Mouse (Mus musculus): Measurements from ENCODE around the gene Lhx8. TPM values are rescaled to one million over a fixed set of nuclear protein-coding genes. Genes with fewer than 3 reads are reported as not detected.

Lhx8 gene
- polyA plus RNA-seq, 1 experiment from 2014 or later = not detected

DNA sequence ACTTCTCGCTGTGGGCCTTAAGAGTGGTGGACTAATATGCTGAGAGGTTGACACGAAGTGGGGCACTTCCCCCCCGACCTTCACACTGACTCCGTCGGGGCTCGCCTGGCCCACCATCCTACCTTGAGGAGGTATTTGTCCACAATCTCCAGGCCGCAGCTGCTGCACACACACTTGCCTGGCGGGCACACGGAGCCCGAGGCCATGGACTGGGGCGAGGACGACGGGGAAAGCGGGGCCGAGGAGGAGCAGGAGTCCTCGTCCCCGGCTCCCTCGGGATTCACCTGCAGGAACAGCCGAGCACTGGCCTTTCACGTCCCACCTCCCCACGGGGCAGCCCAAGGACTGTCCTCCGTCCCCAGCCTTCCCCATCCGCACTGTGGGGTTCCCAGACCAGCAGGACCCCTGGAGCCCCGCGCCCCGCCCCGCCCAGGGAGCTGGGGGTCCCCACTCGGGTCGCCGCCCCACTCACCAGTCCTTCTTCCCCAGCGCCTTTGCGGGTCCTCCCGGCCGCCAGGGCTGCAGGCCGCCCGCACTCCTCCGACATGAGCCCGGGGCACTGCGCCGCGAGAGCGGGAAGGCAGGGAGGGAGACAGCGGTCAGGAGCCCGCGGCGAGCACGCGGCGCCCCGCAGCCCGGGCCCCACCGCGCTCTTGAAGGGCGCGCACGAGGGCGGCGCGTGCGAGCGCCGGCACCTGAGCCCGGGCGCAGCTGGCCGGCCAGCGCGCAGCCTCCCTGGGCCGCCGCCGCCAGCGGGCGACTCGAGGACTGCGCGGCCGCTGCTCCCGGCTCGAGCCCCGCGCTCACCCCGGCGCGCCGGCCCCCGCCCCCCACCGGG is 2.4 kb downstream of the Lhx8 start:
- H3K27ac ChIP-seq = no peak overlapping the region
- no peaks in the 10 kb centered on the region for H3K9me3 ChIP-seq (replicated peaks; ENCODE audit: low read length)
- no peak for TF ChIP-seq CTCF (IDR thresholded peaks at IDR 0.05; ENCODE audit: low read depth)
- peak; percentile 72 for ATAC-seq (replicated peaks; ENCODE audit: low FRiP score, low read depth)
- no peak overlapping the region for H3K9ac ChIP-seq (ENCODE audit: low read depth, low read length)
- no peak for DNase-seq (ENCODE audit: low spot score)
- WGBS = under 1% methylated on average over 73 of the region's 86 CpGs
- H3K4me1 ChIP-seq (replicated peaks; ENCODE audit: insufficient read depth, low read length) = peaks cover 13% of the 10 kb centered on the region; the same call in 1 of the 2 replicates
- H3K36me3 ChIP-seq (ENCODE audit: insufficient read depth, low read length) = no peaks in the 10 kb centered on the region
- H3K27me3 ChIP-seq (ENCODE audit: insufficient read depth, low read length) = peaks cover 82% of the 10 kb centered on the region
- peak overlapping the region; percentile 56 for H3K4me2 ChIP-seq (ENCODE audit: low read length)
- H3K4me3 ChIP-seq (replicated peaks; ENCODE audit: low read depth, low read length) = peak overlapping the region; percentile 29

DNA sequence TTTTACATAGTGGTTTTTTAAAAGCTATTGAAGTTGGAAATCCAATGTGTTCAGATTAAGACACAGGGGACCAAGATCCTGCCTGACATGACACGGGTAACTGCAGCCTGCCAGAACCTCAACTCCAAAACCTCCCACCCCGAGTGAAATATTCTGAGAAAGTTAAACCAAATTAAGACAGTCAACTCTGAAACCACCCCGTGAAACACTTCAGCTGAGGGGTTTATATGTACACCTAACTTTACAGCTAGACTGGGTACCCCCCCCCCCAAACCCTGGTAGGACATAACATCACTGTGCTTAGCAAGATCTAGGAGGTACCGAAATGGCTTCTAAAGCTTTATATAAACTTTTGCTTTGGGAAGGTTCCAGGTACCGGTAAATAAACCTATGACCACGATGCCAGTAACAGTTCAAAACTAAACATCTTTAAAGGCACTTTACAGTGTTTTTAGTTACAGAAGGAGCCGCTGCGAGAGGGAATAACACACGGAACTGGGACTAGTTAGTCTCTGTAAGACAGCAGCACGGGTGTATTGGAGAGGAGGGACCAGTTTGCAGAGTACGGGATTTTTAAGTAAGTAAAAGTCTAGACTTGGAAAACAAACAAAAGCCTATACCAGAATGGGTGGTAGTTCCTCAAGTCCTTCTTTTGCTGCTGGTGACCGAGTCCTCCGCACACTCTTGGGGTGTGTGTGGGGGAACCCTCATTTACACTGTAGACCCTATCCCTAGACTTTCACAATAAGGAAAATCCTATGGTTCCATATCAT is 3.2 kb downstream of the Lhx8 start:
- peaks cover 82% of the 10 kb centered on the region for H3K27me3 ChIP-seq (ENCODE audit: insufficient read depth, low read length)
- TF ChIP-seq CTCF (IDR thresholded peaks at IDR 0.05; ENCODE audit: low read depth) = no peak
- WGBS = 3% methylated on average over 13 of the region's 13 CpGs
- ATAC-seq (replicated peaks; ENCODE audit: low FRiP score, low read depth) = no peak
- no peak overlapping the region for H3K9ac ChIP-seq (ENCODE audit: low read depth, low read length)
- no peak for DNase-seq (ENCODE audit: low spot score)
- H3K27ac ChIP-seq = no peak overlapping the region
- H3K4me2 ChIP-seq (ENCODE audit: low read length) = no peak overlapping the region
- no peaks in the 10 kb centered on the region for H3K36me3 ChIP-seq (ENCODE audit: insufficient read depth, low read length)
- H3K4me1 ChIP-seq (replicated peaks; ENCODE audit: insufficient read depth, low read length) = peaks cover 13% of the 10 kb centered on the region; the same call in 1 of the 2 replicates
- H3K4me3 ChIP-seq (replicated peaks; ENCODE audit: low read depth, low read length) = no peak overlapping the region
- no peaks in the 10 kb centered on the region for H3K9me3 ChIP-seq (replicated peaks; ENCODE audit: low read length)

DNA sequence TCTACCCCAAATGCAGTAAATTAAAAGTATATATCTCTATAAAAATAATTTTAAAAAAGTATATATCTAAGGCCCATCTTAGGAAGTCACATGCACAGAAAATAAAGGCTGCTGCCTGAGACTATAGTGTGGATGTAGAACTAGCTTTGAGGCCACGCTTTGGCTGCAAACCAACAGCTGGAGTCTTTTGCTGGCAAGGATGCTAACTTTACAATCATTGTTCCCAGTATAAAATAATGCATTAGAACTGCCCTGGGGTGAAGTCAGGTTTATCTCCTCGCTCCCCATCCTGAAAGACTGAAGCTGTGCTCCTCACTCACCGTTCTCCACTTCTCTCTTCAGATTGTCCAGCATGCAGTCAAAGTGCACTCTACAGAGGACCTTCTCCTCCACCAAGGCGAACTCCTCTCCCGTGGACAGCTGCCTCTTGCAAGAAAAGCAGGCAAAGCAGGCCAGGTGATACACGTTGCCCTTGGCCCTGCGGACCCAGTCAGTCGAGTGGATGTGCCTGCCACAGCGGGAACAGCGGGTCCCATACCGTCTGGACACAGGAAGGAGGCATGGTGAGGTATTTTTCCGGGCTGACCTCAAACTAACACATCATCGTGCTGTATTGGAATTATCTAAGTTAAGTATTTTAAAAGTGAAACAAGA is 8.4 kb downstream of the Lhx8 start:
- WGBS = 67% methylated on average over 13 of the region's 13 CpGs
- Histone ChIP-seq H3K4me2 (ENCODE audit: low read length) (no peak overlapping the region), H3K9ac (ENCODE audit: low read depth, low read length) (no peak overlapping the region), H3K4me1 (replicated peaks; ENCODE audit: insufficient read depth, low read length) (no peaks in the 10 kb centered on the region), H3K27ac (no peak overlapping the region), H3K36me3 (ENCODE audit: insufficient read depth, low read length) (no peaks in the 10 kb centered on the region), H3K4me3 (replicated peaks; ENCODE audit: low read depth, low read length) (no peak overlapping the region), H3K27me3 (ENCODE audit: insufficient read depth, low read length) (peaks cover 47% of the 10 kb centered on the region), H3K9me3 (replicated peaks; ENCODE audit: low read length) (no peaks in the 10 kb centered on the region)
- TF ChIP-seq CTCF (IDR thresholded peaks at IDR 0.05; ENCODE audit: low read depth) = no peak
- ATAC-seq (replicated peaks; ENCODE audit: low FRiP score, low read depth) (no peak), DNase-seq (ENCODE audit: low spot score) (no peak)

DNA sequence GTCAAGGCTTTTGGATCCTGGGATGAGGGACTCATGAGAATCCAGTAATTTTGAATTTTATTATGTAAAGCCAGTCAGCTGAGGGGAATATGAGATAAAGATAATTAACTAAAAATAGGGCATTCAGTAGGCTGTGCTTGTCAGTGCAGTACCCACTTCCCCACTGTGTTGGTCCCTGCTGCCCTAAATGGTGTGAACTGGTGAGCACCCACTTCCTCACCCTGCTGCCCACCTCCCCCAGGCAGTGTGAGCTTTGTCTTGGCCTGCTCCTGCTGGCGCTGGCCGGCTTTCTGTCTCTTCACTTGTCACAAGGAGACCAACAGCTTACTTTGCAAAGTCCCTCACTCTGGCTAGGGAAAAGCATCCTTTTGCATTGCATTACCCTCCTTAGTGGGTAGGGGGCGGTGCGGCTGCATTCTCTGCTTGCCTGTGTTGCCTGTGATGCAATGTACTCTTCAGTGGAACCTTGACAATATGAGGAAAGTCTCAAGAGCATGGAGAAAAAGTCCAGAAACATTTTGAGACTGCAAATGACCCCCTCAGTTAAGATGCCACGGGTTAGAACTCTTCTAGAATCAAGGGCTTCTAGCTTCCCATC is 12.7 kb downstream of the Lhx8 start:
- Histone ChIP-seq H3K9me3 (replicated peaks; ENCODE audit: low read length) (no peaks in the 10 kb centered on the region), H3K27ac (no peak overlapping the region), H3K9ac (ENCODE audit: low read depth, low read length) (no peak overlapping the region), H3K27me3 (ENCODE audit: insufficient read depth, low read length) (peaks cover 11% of the 10 kb centered on the region), H3K4me2 (ENCODE audit: low read length) (no peak overlapping the region), H3K4me1 (replicated peaks; ENCODE audit: insufficient read depth, low read length) (no peaks in the 10 kb centered on the region), H3K36me3 (ENCODE audit: insufficient read depth, low read length) (no peaks in the 10 kb centered on the region), H3K4me3 (replicated peaks; ENCODE audit: low read depth, low read length) (no peak overlapping the region)
- WGBS = 16% methylated on average over 5 of the region's 5 CpGs
- ATAC-seq (replicated peaks; ENCODE audit: low FRiP score, low read depth) (no peak), DNase-seq (ENCODE audit: low spot score) (no peak)
- peak; percentile 53; the same call in 1 of the 2 replicates for TF ChIP-seq CTCF (IDR thresholded peaks at IDR 0.05; ENCODE audit: low read depth)

DNA sequence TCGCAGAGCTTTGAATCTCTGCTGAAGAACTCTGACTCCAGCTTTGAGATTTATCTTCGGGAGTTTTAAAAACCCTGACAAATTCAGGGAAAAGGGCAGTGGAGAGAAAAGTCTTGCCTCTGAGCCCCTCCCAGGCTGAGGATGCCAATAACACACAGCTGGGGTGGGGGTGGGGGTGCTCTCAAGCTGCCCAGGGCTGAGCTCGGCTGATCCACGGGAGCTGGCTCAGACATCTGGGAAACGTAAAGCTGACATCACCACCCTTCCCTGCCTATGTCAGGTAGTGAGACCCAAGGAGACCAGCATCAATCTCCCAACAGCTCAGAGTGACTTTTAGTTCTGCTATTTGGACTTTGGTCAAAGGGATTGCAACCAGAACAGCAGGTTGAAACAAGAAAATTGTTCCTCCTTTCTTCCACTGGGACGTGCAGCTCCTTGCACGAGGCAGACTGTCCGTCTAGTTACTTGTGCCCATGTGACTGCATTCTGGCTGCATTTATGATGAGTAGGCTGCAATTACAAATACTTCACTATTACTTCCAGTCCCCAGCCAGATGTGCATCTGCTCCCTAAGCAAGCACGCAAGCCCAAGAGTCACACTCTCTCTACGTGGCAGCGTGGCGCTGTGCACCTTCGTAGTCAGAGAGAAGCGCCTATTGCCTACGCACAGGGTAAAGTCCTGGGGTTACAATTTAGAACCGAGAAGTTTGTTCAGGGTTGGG is 25.1 kb downstream of the Lhx8 start:
- peak; percentile 57 for ATAC-seq (replicated peaks; ENCODE audit: low FRiP score, low read depth)
- no peak overlapping the region for H3K4me3 ChIP-seq (replicated peaks; ENCODE audit: low read depth, low read length)
- H3K4me2 ChIP-seq (ENCODE audit: low read length) = no peak overlapping the region
- H3K27me3 ChIP-seq (ENCODE audit: insufficient read depth, low read length) = no peaks in the 10 kb centered on the region
- no peaks in the 10 kb centered on the region for H3K36me3 ChIP-seq (ENCODE audit: insufficient read depth, low read length)
- DNase-seq (ENCODE audit: low spot score) = no peak
- no peak overlapping the region for H3K27ac ChIP-seq
- WGBS = 53% methylated on average over 16 of the region's 16 CpGs
- no peak overlapping the region for H3K9ac ChIP-seq (ENCODE audit: low read depth, low read length)
- no peaks in the 10 kb centered on the region for H3K9me3 ChIP-seq (replicated peaks; ENCODE audit: low read length)
- no peak for TF ChIP-seq CTCF (IDR thresholded peaks at IDR 0.05; ENCODE audit: low read depth)
- no peaks in the 10 kb centered on the region for H3K4me1 ChIP-seq (replicated peaks; ENCODE audit: insufficient read depth, low read length)
